Mouse (Mus musculus) embryonic fibroblast, embryonic 13.5 days (primary cell): ENCODE data around the gene Gm20767.
"Not testable (repeated sequence)": the region's sequence is repeated elsewhere in the genome, so short reads cannot be mapped to it uniquely, and the experiment has no call there.

Source experiments
- CTCF ChIP-seq: IDR thresholded peaks from 2 replicates; pipeline ENCODE4 v1.5.1; 2011; ENCODE audit warnings: mild to moderate bottlenecking, control low read depth, low read length, moderate library complexity, borderline replicate concordance; ENCODE audit not compliant: insufficient read depth
- POLR2A ChIP-seq: IDR thresholded peaks from 2 replicates; pipeline ENCODE4 v1.6.1; 2011; ENCODE audit warnings: low read depth, mild to moderate bottlenecking, control low read depth, low read length, moderate library complexity

GRCm38 (mm10) chr13:120092950-120093349 lies 47.1 kb upstream of the Gm20767 start:
- TF ChIP-seq CTCF, POLR2A: not testable (repeated sequence)
